Mouse (Mus musculus): ENCODE data around the gene Crim1.

Gene Crim1

GRCm38 (mm10) chr17:78382321-78382720 is 182.3 kb downstream of the Crim1 start:
- DNase-seq = no peak

GRCm38 (mm10) chr17:78387665-78388064 is 187.6 kb downstream of the Crim1 start:
- no peak for DNase-seq

GRCm38 (mm10) chr17:78388101-78388847 is 188.2 kb downstream of the Crim1 start:
- no peak for DNase-seq

- DNase-seq = no peak
Measured at GRCm38 (mm10) chr17:78389573-78389972, 189.5 kb downstream of the Crim1 start.

- no peak for DNase-seq
Measured at GRCm38 (mm10) chr17:78392401-78393087, 192.5 kb downstream of the Crim1 start.

- peak; percentile 16 to 41 for DNase-seq
Measured at GRCm38 (mm10) chr17:78400130-78400840, 200.2 kb downstream of the Crim1 start.

DNA sequence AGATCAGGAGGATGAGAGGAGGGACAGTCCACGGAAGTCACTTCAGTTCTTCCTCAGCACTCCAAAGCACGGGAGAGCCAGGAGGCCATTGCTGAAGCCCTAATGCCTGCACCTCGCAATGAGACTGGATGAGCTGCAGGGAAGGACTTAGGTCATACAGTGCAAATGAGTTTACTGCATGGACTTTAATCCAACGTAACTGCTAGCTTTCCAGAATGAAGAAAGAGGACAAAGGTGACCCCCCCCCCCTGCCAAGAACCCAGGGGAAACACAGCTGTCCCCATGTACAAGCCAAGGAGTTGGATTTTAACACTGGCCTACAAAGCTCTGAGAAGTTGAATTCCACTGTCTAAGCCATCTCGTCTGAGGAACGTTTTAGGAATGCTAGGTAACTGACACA is 201.3 kb downstream of the Crim1 start:
- no peak for DNase-seq

GRCm38 (mm10) chr17:78401713-78402112 is 201.7 kb downstream of the Crim1 start:
- DNase-seq = no peak

DNA sequence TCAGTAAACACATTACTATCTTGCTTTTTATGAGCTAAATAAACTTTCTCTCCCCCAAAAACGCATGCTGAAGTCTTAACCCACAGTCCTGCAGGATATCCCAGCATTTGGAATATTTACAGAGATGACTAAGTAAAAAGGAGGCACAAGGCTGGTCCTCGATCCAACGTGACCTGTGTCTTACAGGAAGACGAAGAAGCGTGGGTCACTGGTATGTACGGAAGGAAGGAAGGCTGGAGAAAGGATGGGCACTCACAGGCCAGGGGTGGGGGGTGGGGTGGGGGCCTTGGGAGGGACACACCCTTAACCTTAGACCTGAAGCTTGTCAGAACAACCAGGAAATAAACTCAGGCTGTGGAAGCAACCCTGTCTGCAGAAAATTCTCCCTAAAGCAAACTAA is 202.1 kb downstream of the Crim1 start:
- DNase-seq = no peak

GRCm38 (mm10) chr17:78403229-78403628 is 203.2 kb downstream of the Crim1 start:
- no peak for DNase-seq

GRCm38 (mm10) chr17:78403804-78404203 is 203.8 kb downstream of the Crim1 start:
- no peak for DNase-seq

DNA sequence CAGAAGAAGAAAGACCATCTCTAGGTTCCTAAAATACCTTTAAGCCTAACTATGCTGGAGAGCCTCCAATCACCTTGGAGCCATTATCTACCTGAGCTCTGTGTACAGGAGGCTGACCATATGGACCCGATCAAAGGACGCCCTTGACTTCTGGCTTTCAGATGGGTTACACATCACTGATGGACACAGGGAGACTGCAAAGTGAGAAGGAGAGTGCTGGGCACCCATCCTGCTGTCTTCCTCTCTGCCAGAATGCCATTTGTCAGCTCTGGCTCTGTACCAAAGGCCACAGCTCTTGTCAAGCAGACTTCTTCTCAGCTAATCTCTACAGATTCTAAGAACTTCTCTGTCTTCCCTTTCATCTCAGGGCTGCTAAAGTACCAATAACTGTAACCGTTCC is 205.3 kb downstream of the Crim1 start:
- no peak for DNase-seq

DNA sequence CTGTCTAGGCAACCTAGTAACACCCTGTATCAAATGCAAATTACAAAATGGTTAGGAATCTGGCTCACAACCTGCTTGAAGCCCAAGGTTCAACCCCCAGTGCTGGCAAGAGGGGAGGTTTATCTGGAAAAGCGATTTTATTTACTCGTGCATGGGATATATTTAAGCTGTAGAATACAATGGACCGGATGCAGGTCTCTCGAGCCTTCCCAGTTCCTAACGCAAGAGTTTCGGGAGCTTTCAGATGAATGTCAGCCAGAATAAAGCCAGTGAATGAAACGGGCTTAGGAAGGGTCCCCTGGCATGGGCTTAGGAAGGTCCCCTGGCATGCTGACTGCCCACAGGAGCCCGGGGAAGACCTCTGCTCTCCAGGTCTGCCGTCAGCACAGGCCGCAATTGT is 206.8 kb downstream of the Crim1 start:
- DNase-seq = no peak

DNA sequence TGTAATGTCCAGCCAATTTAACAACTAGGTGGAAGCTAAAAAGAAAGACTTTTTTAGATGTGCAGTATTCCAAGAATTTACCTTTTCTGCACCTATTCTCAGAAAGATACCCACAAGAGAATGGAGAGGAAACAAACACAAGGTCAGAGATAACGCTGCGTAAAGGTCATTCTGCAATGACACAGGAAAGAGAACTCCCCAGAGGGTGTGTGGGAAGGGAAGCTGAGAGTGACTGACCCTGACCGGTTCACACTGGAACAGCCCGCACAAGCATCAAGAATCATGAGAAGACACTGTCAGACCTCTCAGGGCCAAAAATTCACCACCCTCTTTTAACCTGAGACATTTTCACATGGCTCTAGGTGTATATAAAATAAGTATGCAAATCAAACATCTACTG is 207.5 kb downstream of the Crim1 start:
- DNase-seq = no peak

GRCm38 (mm10) chr17:78408386-78408785 is 208.3 kb downstream of the Crim1 start:
- DNase-seq = no peak

GRCm38 (mm10) chr17:78409900-78410299 is 209.9 kb downstream of the Crim1 start:
- no peak for DNase-seq

DNA sequence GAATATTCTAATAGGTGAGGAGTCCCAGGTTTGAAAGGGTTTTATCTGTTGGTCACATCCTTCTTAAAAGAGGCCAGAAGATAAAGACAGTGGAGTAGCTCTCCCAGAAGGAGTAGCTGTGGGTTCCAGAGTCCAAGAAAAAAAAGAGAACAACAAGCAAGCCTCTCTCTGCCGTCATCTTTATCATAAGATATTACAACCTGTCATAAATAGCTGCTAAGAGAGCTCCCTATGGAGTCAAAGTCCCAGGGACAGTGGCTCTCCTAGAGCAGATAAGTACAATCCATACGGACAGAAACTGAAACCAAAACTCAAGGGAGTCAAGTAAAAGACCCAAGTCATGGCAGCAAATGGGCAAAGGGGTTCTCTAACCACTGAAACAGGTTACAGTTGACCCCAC is 215.2 kb downstream of the Crim1 start:
- no peak for DNase-seq

DNA sequence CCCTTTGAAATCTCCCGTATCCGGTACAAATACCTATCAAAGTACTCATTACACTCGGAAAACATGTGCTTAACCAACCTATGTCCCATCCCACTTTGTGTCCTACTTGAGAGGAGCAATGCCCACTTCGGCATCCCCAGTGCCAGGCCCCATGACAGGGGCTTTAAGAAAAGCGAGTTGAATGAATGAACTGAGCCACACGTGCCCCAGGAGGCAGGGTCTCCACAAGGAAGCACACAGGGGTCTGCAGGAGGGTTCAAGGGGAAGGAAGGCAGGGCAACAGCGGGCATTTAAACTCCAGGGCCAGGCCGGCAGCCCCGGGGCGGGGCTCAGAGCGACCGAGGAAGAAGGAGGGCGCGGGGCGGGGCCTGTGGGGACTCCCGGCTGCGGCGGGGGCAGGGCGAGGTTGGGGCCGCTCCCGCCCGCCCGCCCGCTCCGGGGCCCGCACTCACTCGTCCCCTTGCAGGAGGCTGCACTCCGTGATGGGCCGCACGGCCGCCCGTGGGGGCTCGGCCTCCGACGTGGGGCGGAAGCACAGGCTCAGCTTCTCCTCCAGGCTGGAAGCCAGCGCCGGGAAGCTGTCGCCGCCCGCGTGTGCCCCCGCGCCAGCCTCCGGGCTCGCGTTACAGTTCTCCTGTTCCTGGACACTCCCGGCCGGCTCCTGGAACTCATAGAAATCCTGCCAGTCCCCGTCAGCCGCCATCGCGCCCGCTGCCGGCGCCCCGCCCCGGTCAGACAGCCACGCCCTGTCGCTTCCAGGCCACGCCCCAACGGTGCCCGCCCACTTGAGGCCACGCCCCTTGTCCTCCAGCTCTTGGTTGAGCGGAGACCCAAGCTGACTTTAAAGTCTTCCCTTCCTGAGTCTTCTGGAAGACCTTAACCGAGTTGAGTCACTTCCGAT is 217.6 kb downstream of the Crim1 start, which contains the start of gene Fez2:
Fez2 (minus strand) TSS at position 772 of the 901 bp plus-strand sequence.
- DNase-seq = peak; percentile 84 to 86

DNA sequence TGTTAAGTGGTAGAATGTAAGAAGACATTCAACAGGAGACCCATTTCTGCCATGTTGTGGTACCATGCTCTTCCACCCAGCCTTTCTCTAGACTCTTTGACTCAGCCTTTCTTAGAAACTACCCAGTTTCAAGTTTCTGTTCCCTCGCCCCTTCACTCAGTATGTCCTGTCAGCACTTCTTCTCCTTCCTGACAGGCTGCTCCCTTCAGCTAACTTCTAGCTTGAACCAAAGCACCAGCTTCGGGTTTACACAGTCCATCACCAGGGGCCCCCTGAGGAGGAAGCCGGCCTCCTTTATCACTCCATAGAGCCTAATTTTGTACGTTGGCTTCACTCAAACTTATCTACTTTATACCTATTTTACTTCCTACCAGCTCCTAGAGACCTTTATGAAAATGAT is 219.2 kb downstream of the Crim1 start:
- DNase-seq = no peak

DNA sequence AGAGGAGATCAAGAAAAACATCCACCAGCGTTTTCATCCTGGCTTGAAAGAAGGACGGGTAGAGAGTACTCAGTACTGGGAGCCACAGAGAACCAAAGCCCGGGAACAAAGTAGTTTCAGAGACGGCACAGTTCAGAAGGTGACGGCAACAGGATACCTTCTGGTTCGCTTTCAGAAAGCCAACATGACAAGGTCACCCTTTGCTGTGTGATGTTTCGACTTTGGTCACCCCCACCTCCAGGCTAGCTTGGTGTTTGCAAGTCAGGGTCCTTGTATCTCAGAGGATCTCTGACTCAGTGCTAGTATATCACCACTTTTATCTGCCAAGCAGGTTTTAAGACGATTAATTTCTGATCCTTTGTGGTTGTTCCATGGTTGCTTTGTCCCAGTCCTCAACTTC is 225.0 kb downstream of the Crim1 start:
- DNase-seq = no peak

All from thymus, adult 18-20 months (tissue).